Mouse (Mus musculus): Measurements from ENCODE around the gene Pik3r5. TPM values are rescaled to one million over a fixed set of nuclear protein-coding genes. Genes with fewer than 3 reads are reported as not detected.

Pik3r5 gene
- total RNA-seq, 2 experiments from 2014 or later: 0.87 to 1.1 TPM

- DNase-seq (ENCODE audit: low spot score in 2 of 2): no peak
These were observed 15.3 kb downstream of the Pik3r5 start for GRCm38 (mm10) chr11:68447242-68447641.

DNA sequence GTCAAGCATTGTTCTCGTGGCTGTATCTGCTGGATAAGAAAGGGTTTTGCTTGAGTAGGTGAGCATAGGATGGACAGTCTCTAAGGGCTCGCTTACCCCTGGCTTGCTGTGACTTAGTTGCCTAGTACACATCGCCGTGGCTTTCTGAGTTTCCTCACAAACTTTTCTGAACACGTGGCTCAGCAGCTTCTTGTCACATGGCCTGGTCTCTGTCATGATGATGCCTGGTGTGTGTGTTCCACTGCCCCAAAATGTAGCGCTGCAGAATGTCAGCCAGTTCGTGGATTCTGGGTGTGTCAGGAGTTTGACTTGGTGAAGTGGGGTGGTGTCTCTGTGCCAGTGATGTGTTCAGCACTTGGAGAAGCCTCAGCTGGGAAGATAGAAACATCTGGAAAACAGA, 16.4 kb downstream of the Pik3r5 start:
- DNase-seq (ENCODE audit: low spot score in 2 of 2): no peak

DNA sequence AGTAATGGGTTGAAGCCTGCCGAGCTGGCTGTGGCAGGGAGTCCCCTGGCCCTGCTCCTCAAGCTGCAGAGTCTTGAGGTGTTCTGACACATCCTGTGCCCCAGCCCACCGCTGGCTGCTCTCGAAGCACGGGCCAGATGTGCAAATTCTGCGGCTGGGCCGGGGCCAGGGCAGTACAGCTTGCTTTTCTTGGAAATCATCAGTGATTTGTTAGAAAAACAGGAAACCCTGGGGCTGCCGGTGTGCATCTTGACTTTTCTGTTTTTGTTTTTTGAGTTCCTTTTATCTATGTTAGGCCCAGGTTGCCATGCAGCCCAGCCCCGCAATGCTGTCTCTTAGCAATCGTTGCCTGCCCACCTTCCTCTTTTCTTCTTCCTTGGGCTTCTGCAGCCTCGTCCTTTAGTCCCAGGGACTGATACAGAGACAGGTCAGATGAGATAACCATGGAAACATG, 19.4 kb downstream of the Pik3r5 start:
- no peak for DNase-seq (ENCODE audit: low spot score in 2 of 2)

GRCm38 (mm10) chr11:68451747-68452405, 20.0 kb downstream of the Pik3r5 start:
- DNase-seq (ENCODE audit: low spot score in 2 of 2): no peak

- no peak for DNase-seq (ENCODE audit: low spot score in 2 of 2)
These were observed 20.8 kb downstream of the Pik3r5 start for GRCm38 (mm10) chr11:68452740-68453139.

DNA sequence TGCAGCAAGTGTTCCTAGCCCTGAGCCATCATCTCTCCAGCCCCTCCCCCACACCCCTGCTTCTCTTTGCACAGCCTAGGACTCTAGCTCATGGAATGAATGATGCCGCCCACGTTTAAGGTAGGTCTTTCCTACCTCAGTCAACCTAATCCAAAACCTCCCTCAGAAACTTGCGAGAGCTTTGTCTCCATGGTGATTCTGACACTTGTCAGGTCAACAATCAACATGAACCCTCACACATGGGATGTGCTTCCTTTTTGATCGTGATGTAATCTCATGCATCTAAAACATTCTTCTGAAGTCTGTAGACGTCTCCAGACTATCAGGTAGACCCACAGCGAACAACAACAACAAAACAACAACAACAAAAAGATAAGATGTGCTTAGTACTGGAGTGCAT, 21.4 kb downstream of the Pik3r5 start:
- no peak for DNase-seq (ENCODE audit: low spot score in 2 of 2)

DNA sequence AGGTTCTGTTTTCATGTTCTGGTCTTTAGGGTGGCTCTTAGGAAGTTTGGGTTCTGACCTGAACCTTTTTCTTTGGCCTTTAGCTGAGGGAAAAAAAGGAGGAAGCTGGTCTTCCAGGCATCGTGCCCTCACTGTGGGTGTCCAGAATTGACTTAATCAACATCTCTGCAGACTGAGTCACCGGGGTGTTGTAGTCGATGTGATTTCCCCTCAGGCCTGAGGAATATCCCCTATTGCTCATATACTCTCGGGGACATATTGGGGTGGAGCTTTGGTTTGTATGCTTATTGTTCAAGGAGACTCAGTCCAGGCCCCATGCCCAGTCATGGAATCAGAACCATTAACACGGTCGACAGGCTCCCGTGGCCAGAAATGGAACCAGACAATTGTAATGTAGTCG, 26.2 kb downstream of the Pik3r5 start:
- DNase-seq (ENCODE audit: low spot score in 2 of 2): no peak

- no peak for DNase-seq (ENCODE audit: low spot score in 2 of 2)
These were observed 27.1 kb downstream of the Pik3r5 start for GRCm38 (mm10) chr11:68459021-68459420.

GRCm38 (mm10) chr11:68459486-68459885, 27.6 kb downstream of the Pik3r5 start:
- DNase-seq (ENCODE audit: low spot score in 2 of 2): no peak

DNA sequence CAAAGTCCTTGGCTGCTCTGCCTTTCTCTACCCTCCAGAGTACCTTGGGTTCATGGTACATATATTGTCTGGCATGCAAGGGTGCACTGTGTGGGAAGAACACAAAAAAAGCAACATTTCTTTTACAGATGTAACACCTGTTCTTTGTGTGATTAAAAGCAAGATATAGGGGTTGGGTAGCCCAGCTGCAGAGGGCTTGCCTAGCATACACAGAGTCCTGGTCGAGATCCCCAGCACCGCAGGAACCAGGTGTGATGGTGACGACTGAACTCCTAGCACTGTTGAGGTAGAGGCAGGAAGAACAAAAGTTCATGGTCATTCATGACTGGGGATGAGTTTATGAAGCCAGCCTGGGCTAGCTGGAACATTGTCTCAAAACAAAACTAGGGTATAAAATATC, 30.8 kb downstream of the Pik3r5 start:
- no peak for DNase-seq (ENCODE audit: low spot score in 2 of 2)

DNA sequence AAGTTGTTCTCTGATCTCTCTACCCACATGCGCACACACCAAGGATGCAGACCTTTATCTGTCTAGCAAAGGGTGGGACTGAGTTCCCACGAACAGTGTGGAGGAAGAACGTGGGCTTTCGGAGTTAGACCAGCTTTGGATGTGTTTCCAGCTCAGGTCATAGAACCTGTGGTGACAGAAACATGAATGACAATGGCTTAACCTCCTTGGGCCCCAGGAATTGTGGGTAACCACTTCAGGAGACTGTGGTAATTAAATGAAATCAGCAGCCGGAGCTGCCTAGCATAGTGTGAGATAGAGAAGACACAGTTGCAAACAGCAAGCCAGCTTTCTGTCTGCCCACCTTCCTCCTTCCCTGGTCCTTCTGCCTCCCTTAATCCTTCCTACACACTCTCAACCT, 32.3 kb downstream of the Pik3r5 start:
- no peak for DNase-seq (ENCODE audit: low spot score in 2 of 2)

- no peak for DNase-seq (ENCODE audit: low spot score in 2 of 2)
These were observed 33.2 kb downstream of the Pik3r5 start for GRCm38 (mm10) chr11:68465090-68465489.

- no peak for DNase-seq (ENCODE audit: low spot score in 2 of 2)
These were observed 35.5 kb downstream of the Pik3r5 start for GRCm38 (mm10) chr11:68467441-68467840.

DNA sequence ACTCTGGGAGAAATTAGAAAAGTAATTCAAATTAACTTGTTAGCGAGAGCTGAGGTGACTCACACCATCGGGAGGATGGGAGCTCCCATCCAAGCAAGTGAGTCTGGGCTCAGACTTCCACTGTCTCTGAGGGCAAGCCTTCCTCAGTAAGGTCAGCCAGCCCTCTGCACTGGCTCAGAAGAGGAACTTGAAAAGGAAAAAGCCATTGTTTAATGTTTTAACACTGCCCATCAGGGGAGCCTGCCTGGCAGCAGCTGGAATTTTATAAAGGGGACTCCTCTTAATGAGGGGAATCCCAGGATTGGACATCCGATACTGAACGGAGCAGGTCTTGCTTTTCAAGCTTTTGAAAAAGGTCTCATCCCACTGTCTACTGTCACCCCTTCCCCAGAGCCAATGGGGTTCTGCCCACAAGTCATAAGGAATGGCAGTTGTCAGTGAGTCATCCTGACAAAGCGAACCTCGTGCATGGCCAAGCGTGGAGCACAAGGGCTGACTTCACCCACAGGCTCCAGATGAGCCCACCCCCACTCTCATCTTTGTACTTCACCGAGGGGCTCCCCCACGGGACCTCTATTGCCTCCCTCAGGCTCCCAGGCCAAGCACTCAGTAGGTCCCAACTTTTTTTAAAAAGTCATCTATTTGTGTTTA, 36.2 kb downstream of the Pik3r5 start:
- DNase-seq (ENCODE audit: low spot score in 2 of 2): no peak

DNA sequence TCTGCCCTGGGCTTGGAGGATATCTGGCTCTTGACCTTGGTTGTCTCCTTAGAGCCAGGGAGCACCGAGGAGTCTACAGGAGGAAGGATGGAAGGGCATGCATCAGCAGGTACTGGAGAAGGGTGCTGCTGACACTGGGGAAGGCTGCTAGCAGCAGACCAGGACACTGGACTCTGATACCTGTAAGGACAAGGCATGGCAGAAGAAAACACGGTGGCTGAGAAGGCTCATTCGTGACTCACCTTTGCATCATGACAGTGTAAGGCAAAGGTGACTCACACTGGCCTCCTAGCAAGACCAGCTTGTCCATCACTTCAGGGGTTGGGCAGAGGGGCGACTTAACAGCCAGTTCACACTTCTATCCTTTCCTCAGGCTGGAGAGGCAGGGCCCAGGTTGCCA, 37.0 kb downstream of the Pik3r5 start:
- DNase-seq (ENCODE audit: low spot score in 2 of 2): no peak

- no peak for DNase-seq (ENCODE audit: low spot score in 2 of 2)
These were observed 40.4 kb downstream of the Pik3r5 start for GRCm38 (mm10) chr11:68472162-68472849.

DNA sequence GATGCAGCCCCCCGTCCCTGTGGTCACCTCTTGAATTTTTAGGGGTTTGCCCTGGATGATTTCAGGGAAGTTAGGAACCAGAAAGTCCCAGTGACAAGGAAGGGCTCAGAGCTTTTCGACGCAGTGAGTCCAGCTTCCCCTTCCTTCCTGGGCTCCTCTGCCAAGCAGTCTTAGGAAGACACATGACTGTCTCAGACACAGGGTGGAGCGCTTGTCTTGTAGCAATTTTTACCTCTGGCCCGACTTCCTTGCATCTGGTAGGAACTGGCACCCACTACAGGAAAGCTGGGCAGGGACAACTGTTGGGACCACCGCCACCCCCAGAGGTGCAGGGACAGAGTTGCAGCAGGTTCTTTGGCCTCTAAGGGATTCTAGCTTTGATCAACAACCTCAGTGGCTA, 42.7 kb downstream of the Pik3r5 start:
- DNase-seq (ENCODE audit: low spot score in 2 of 2): no peak

- DNase-seq (ENCODE audit: low spot score in 2 of 2): no peak
These were observed 43.8 kb downstream of the Pik3r5 start for GRCm38 (mm10) chr11:68475676-68476075.

GRCm38 (mm10) chr11:68477661-68478060, 45.7 kb downstream of the Pik3r5 start:
- no peak for DNase-seq (ENCODE audit: low spot score in 2 of 2)

DNA sequence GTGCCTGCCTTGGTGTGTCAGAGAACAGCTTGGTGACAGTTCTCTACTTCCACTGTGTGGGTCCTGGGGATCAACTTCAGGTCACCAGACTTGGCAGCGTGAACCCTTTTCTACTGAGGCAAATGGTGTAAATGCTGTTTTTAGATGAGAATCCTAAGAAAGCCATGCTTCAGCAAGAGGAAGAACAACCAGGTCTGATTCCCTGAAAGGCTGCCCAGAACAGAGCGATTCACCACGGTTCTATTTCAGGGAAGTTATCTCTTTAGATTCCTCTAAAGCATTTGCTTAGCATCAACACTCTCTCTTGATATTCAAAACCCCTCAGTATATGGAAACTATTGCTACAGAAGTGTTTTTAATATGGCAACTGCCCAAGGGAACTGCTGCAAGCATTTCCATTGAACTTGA, 46.7 kb downstream of the Pik3r5 start:
- no peak for DNase-seq (ENCODE audit: low spot score in 2 of 2)

DNA sequence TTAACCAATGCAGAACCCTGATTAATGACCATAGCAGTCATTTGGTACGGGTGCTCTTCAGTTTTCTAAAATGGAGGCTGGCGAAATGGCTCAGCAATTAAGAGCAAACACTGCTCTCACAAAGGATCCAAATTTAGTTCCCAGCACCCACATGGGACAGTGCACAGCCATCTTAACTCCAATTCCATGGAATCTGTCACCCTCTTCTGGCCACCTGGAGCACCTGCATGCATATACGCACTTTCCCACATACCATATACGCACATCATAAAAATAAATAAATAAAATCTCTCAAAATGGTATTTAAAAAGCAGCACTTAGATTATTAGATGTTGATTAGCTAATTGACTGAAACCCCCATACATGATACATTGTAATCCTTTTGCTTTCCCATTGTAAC, 48.7 kb downstream of the Pik3r5 start:
- DNase-seq (ENCODE audit: low spot score in 2 of 2): no peak

- no peak for DNase-seq (ENCODE audit: low spot score in 2 of 2)
These were observed 50.1 kb downstream of the Pik3r5 start for GRCm38 (mm10) chr11:68482001-68482400.
